Mouse (Mus musculus) small intestine, adult 2 months (tissue): ENCODE measurements at regions not wholly inside any gene's neighbourhood (a gene's known extent, or its start where the extent isn't known, plus 50 kb on each side); places are given as distances from the start of the nearest gene placed in this dataset.

ENCODE experiments used
- CTCF ChIP-seq: fragments of 200-500 bp; IDR thresholded peaks from 2 replicates; pipeline ENCODE4 v1.5.1; 2012; ENCODE audit warnings: low read depth, mild to moderate bottlenecking, control low read depth, inconsistent platforms, low read length, moderate library complexity, mixed read lengths; ENCODE audit not compliant: insufficient replicate concordance, insufficient read length; ENCODE audit errors: extremely low read depth
- POLR2A ChIP-seq: fragments of 200-500 bp; IDR thresholded peaks from 2 replicates; pipeline ENCODE4 v1.6.1; 2012; ENCODE audit warnings: low read depth, mild to moderate bottlenecking, control low read depth, inconsistent platforms, low read length, moderate library complexity

DNA sequence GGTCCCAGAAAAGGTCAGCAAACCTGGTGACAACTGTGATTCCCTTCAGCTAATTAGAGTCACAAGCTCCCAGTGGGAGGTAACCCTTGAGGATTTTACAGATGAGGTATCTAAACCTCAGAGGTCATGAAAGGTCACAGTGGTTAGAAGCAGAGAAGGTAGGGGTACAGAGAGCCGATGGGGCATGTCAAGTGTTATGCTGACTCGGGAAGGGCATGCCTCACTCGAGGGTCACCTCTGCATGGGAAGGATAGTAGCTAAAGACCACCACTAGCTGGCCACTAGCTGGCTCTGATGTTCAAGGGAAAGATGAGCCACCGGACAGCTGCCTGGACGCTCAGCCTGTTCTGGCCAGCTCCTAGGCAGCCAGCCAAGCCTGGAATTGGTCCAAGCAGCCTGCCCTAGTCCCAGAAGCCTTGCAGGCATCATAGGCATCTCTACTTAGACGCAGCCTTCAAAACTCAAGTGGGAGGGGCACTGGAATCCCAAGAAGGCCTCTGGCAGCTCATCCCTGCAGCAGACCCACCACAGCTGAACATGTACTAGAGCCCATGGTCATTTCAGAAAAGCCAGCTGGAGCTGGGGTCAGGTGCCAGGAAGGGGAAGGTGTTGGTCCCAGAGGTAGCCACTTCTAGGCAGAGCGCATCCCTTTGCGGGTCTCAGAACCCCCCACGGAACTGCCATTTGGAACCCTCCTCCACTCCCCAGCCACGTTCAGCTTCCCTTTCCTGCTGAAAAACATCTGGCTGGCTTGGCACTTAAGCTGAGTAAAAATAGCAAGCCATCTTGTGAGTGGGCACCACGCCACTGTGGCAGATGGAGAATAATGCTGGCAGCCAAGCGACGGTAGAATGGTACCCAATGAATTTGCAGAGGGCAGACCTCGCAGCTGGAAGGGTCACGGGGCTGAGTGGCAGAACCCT is 159.8 kb downstream of the Rybp start:
- TF ChIP-seq CTCF, result no peak
- no peak for TF ChIP-seq POLR2A
